Mouse (Mus musculus) myocyte (in vitro differentiated cells): ENCODE data around the gene Hsf2. TPM values are rescaled to one million over a fixed set of nuclear protein-coding genes. Genes with fewer than 3 reads are reported as not detected.
A peak's percentile ranks its signal among the peaks of the same experiment; 100 is the strongest.
"Not testable (repeated sequence)": the region's sequence is repeated elsewhere in the genome, so short reads cannot be mapped to it uniquely, and the experiment has no call there.

Experiments used
- H3K27me3 ChIP-seq: one replicate; pipeline ENCODE4 v1.6.1; 2011; ENCODE audit not compliant: control insufficient read depth, insufficient read depth, insufficient read length
- H3K36me3 ChIP-seq: one replicate; pipeline ENCODE4 v1.6.1; 2011; ENCODE audit not compliant: control insufficient read depth, insufficient read depth
- H3K4me2 ChIP-seq: one replicate; pipeline ENCODE4 v1.6.1; 2011; ENCODE audit warnings: low read depth, control low read depth
- H3K4me3 ChIP-seq: one replicate; pipeline ENCODE4 v1.5.1; 2011; ENCODE audit warnings: mild to moderate bottlenecking, control low read depth, moderate library complexity
- H3K79me2 ChIP-seq: one replicate; pipeline ENCODE4 v1.6.1; 2011; ENCODE audit not compliant: control insufficient read depth, insufficient read depth
- H3ac ChIP-seq: one replicate; pipeline ENCODE4 v1.6.1; 2011; ENCODE audit not compliant: control insufficient read depth, insufficient read length
- CEBPB ChIP-seq: IDR thresholded peaks from 2 replicates; pipeline ENCODE4 v1.6.1; 2011; ENCODE audit warnings: mild to moderate bottlenecking, moderate library complexity; ENCODE audit not compliant: poor library complexity, insufficient read depth, severe bottlenecking
- E2F4 ChIP-seq: IDR thresholded peaks from one replicate; pipeline ENCODE4 v1.6.1; 2011; ENCODE audit warnings: mild to moderate bottlenecking, control low read depth, moderate library complexity; ENCODE audit not compliant: insufficient read depth
- MAX ChIP-seq: IDR thresholded peaks from one replicate; pipeline ENCODE4 v1.6.1; 2011; ENCODE audit warnings: low read depth, mild to moderate bottlenecking, control low read depth
- MYOD1 ChIP-seq, 3 experiments: IDR thresholded peaks; one replicate each; pipeline ENCODE4 v1.6.1; 2011; ENCODE audit warnings: control low read depth in 2 of 3, low read depth in 2 of 3, mild to moderate bottlenecking in 2 of 3, moderate library complexity in 1 of 3; ENCODE audit not compliant: insufficient read length in 2 of 3, control insufficient read depth in 1 of 3
- MYOG ChIP-seq, 3 experiments: IDR thresholded peaks; one replicate each; pipeline ENCODE4 v1.6.1; 2011; ENCODE audit warnings: control low read depth in 2 of 3, low read depth in 2 of 3, mild to moderate bottlenecking in 2 of 3; ENCODE audit not compliant: insufficient read length in 2 of 3, control insufficient read depth in 1 of 3, insufficient read depth in 1 of 3
- POLR2A ChIP-seq: IDR thresholded peaks from one replicate; pipeline ENCODE4 v1.6.1; 2011; ENCODE audit warnings: low read depth, mild to moderate bottlenecking, control low read depth, moderate library complexity; ENCODE audit not compliant: insufficient read length
- POLR2AphosphoS2 ChIP-seq: IDR thresholded peaks from one replicate; pipeline ENCODE4 v1.6.1; 2011; ENCODE audit warnings: low read depth, control low read depth; ENCODE audit not compliant: insufficient read length
- REST ChIP-seq: IDR thresholded peaks from one replicate; pipeline ENCODE4 v1.6.1; 2011; ENCODE audit warnings: mild to moderate bottlenecking, control low read depth, moderate library complexity; ENCODE audit not compliant: insufficient read depth, insufficient read length
- SRF ChIP-seq: IDR thresholded peaks from one replicate; pipeline ENCODE4 v1.6.1; 2011; ENCODE audit warnings: low read depth; ENCODE audit not compliant: control insufficient read depth, insufficient read length
- TCF12 ChIP-seq: IDR thresholded peaks from one replicate; pipeline ENCODE4 v1.6.1; 2011; ENCODE audit warnings: mild to moderate bottlenecking, control low read depth; ENCODE audit not compliant: poor library complexity, insufficient read depth, severe bottlenecking
- TCF3 ChIP-seq: IDR thresholded peaks from one replicate; pipeline ENCODE4 v1.6.1; 2011; ENCODE audit warnings: low read depth, control low read depth; ENCODE audit not compliant: insufficient read length
- USF1 ChIP-seq: IDR thresholded peaks from one replicate; pipeline ENCODE4 v1.6.1; 2011; ENCODE audit warnings: low read depth, mild to moderate bottlenecking, control low read depth, moderate library complexity
- polyA plus RNA-seq: library from polyadenylated mRNA; unstranded; fragments of >200 nt; fragmentation: generic; extraction: Trizol; gene quantifications from one replicate; pipeline ENCODE4 v1.2.1, GENCODE M21; 2012; ENCODE audit warnings: missing spikeins

The Hsf2 gene
- polyA plus RNA-seq, 1 experiment: 12.7 TPM

DNA sequence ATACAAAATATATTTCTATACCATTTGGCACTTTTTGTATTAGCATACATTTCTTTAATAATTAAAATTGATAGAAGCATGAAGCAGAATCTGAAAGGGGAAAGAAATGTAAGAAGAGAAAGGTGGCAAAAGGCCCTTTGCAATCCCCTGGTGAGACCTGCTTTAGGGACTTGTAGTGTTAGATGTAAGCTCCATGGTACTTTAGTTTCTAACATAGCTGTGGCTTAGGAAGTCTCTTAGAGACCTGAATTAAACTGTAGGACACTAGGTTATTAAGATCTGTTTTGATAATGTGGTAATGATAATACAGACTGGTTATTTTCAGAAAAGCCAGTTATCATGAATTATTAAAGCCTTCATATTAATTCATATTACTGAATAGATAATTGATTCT, 38.5 kb upstream of the Hsf2 start:
- TF ChIP-seq MYOD1 (IDR thresholded peaks at IDR 0.05; ENCODE audit: control insufficient read depth in 1 of 3, insufficient read length in 2 of 3, low read depth in 2 of 3) (no peak), MAX (no peak), REST (no peak), TCF12 (no peak), SRF (no peak), E2F4 (no peak), POLR2A (no peak)
- H3K36me3 ChIP-seq: no peaks in the 10 kb centered on the region
- no peak overlapping the region for H3ac ChIP-seq
- no peaks in the 10 kb centered on the region for H3K27me3 ChIP-seq
- H3K4me3 ChIP-seq: no peak overlapping the region
- no peaks in the 10 kb centered on the region for H3K79me2 ChIP-seq
- peak overlapping the region; percentile 51 for H3K4me2 ChIP-seq

- Histone ChIP-seq H3K27me3 (no peaks in the 10 kb centered on the region), H3K36me3 (no peaks in the 10 kb centered on the region), H3K4me3 (no peak overlapping the region), H3ac (no peak overlapping the region), H3K79me2 (no peaks in the 10 kb centered on the region), H3K4me2 (peak overlapping the region; percentile 51)
- TF ChIP-seq USF1 (no peak), MAX (no peak), MYOG (IDR thresholded peaks at IDR 0.05; ENCODE audit: control insufficient read depth in 1 of 3, insufficient read depth in 1 of 3, insufficient read length in 2 of 3, low read depth in 2 of 3) (no peak), TCF3 (no peak), POLR2AphosphoS2 (no peak), REST (no peak)
Measured at GRCm38 (mm10) chr10:57448051-57448716, 38.0 kb upstream of the Hsf2 start.

GRCm38 (mm10) chr10:57463298-57463697, 22.9 kb upstream of the Hsf2 start:
- H3ac ChIP-seq, H3K36me3 ChIP-seq, H3K4me2 ChIP-seq, H3K27me3 ChIP-seq, H3K79me2 ChIP-seq, H3K4me3 ChIP-seq: not testable (repeated sequence)

DNA sequence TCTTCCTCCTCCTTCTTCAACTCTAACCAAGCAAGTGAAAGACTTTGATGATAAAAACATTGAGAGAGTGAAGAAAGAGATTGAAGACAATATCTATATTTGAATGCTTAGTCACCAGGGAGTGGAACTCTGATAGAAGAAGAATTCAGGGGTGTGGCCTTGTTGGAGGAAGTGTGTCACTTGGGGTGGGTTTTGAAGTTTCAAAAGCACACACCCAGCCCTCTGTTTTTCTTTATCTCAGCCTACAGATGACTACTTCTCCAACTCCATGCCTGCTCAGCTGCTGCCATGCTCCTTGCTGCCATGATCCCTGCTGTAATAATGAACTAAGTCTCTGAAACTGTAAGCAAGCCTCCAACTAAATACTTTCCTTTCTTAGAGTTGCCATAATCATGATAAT, 20.4 kb upstream of the Hsf2 start:
- Histone ChIP-seq H3K4me3 (no peak overlapping the region), H3K79me2 (no peaks in the 10 kb centered on the region), H3K4me2 (no peak overlapping the region), H3ac (no peak overlapping the region), H3K27me3 (no peaks in the 10 kb centered on the region), H3K36me3 (no peaks in the 10 kb centered on the region)
- no peak for TF ChIP-seq POLR2AphosphoS2
- TF ChIP-seq SRF: no peak
- TF ChIP-seq USF1: no peak
- TF ChIP-seq MYOD1 (IDR thresholded peaks at IDR 0.05; ENCODE audit: control insufficient read depth in 1 of 3, insufficient read length in 2 of 3, low read depth in 2 of 3): no peak
- no peak for TF ChIP-seq TCF12
- no peak for TF ChIP-seq POLR2A
- TF ChIP-seq REST: no peak
- no peak for TF ChIP-seq CEBPB
- TF ChIP-seq TCF3: no peak
- TF ChIP-seq E2F4: no peak
- no peak for TF ChIP-seq MYOG (IDR thresholded peaks at IDR 0.05; ENCODE audit: control insufficient read depth in 1 of 3, insufficient read depth in 1 of 3, insufficient read length in 2 of 3, low read depth in 2 of 3)
- no peak for TF ChIP-seq MAX

DNA sequence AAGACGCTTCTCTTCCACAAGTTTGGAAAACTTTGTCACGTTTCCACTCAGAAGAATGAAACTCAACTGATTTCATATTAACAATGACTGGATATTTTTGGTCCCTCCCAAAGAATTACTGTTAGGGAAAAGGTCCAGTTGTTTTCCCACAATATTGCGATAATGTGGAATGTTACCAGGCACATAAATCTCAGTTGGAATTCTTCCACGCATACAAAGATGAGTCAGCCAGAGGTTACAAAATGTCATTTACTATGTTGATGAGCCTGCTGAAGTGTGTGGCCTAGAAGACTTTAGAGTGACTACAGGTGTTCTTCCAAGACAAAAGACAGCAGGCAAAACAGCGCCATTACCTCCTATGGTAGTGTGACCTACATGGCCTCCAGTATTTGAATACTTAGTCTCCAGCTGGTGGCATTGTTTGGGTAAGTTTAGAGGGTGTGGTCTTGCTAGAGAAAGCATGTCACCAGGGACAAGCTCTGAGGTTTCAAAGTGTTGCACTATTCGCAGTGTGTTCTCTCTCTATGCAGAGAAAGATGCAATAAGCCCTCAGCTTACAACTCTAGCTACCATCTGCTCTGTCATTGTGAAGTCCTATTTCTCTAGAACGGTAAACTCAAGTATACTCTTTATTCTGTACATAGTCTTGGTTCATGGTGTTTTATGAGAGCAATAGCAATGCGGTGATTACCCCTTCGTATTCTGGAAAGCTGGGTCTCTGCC, 8.9 kb upstream of the Hsf2 start:
- no peaks in the 10 kb centered on the region for H3K36me3 ChIP-seq
- no peak overlapping the region for H3ac ChIP-seq
- H3K4me2 ChIP-seq: peak overlapping the region; percentile 4
- no peaks in the 10 kb centered on the region for H3K79me2 ChIP-seq
- H3K27me3 ChIP-seq: no peaks in the 10 kb centered on the region
- TF ChIP-seq MYOD1 (IDR thresholded peaks at IDR 0.05; ENCODE audit: control insufficient read depth in 1 of 3, insufficient read length in 2 of 3, low read depth in 2 of 3): no peak
- TF ChIP-seq CEBPB: peak; percentile 76
- H3K4me3 ChIP-seq: no peak overlapping the region
